Mouse (Mus musculus) c-Kit-negative CD71-positive TER-119-positive erythroid progenitor cells, embryonic 14.5 days (primary cell): ENCODE measurements at regions not wholly inside any gene's neighbourhood (a gene's known extent, or its start where the extent isn't known, plus 50 kb on each side); places are given as distances from the start of the nearest gene placed in this dataset.
A peak's percentile ranks its signal among the peaks of the same experiment; 100 is the strongest.
"Not testable (repeated sequence)": the region's sequence is repeated elsewhere in the genome, so short reads cannot be mapped to it uniquely, and the experiment has no call there.

Source experiments
- DNase-seq: peaks from one replicate; pipeline ENCODE4 v3.0.0-alpha.2; 2013; ENCODE audit warnings: low read depth, low spot score

DNA sequence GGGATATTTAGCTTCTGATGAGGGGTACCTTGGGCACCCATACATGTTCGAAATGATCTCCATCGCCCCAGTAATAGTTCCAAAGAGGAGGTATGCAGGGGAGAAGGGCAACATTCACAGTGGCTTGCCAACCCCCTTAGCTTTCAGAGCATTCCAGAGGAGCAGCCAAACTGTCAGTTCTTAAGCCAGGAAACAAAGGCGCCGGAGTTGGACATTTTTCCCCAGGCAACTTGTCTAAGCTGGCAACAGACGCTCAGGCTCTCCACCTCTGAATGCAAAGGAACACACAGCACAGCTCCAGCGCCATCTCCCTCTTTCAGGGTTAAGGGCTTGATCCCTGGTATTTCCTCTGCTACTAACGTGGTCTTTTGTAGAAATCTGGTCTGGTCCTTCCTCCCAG, 169.2 kb upstream of the Kit start:
- DNase-seq: no peak

GRCm38 (mm10) chr5:75407686-75408085, 167.0 kb upstream of the Kit start:
- no peak for DNase-seq

GRCm38 (mm10) chr5:75410240-75411186, 164.2 kb upstream of the Kit start:
- no peak for DNase-seq

GRCm38 (mm10) chr5:75419282-75419681, 155.4 kb upstream of the Kit start:
- DNase-seq: not testable (repeated sequence)

- DNase-seq: no peak
These were observed 141.8 kb upstream of the Kit start for GRCm38 (mm10) chr5:75432885-75433284.

DNA sequence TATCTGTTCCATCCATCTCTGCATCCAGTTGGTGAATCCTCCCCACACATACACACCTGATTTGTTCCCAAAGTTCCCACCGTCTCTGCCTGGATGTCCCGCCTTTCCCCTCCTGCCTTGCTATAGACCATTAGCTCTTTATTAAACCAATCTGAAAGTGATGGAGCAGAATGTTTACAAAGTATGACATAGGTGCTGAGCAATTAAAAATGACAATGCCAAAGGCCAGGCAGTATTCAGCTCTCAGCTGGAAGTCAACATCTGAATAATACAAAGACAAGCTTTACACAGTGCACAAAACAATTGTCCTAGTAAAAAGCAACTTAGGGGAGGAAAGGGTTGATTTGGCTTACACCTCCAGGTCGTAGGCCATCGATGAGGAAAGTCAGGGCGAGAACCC, 136.8 kb upstream of the Kit start:
- DNase-seq: no peak

DNA sequence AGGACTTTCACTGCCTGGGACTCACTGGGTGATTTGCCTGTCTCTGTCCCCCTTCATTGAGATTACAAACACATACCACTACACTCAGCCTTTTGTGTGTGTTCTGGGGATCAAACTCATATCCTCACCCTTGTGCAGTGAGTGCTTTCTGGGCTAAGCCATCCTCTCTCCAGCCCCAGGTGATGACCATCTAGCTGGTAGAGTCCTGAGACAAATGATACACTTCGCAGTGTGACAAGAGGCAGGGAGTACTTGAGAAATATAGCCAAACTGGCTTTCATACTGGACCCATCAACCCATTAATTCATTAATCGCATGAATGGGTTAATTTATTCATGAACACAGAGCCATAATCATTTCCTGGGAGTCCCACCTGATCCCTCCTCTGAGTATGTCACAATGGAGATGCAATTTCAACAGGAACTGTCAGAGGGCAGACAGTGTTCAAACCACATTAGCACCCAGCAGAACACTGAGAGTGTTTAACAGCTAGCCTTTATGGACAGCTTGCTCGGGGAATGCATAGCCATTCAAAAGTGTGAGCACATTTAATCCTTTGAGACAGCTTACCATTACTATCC, 130.6 kb upstream of the Kit start:
- no peak for DNase-seq

- no peak for DNase-seq
These were observed 128.3 kb upstream of the Kit start for GRCm38 (mm10) chr5:75446386-75446785.

DNA sequence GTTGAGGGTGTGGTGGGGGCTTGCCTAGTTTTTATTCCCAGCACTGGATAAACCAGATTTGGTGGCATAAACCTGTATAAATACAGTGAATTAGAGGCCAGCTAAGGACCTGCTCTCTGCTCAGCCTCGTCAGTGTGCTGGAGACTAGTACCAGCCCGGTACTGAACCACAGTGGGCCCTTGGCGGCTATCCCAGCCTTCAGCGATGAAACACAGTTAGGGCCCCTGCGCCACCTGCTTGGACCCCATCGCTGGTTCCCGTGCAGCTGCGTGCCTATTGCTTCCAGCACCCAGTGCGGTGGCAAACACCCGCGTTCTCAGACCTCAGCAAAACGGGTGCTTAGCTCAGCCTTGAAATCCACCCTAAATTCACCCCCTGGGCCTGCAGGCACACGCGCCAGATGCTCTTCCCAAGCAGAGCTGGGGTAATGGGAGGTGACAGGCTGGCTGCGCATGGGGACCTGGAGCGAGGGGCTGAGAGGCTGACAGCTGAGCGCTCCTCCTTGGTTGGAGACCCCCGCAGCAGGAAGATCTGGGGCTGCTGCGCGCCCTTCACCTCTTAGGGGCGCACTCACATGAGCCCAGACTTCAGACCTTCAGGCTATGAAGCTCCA, 124.7 kb upstream of the Kit start:
- DNase-seq: no peak

- no peak for DNase-seq
These were observed 124.2 kb upstream of the Kit start for GRCm38 (mm10) chr5:75450564-75450963.

DNA sequence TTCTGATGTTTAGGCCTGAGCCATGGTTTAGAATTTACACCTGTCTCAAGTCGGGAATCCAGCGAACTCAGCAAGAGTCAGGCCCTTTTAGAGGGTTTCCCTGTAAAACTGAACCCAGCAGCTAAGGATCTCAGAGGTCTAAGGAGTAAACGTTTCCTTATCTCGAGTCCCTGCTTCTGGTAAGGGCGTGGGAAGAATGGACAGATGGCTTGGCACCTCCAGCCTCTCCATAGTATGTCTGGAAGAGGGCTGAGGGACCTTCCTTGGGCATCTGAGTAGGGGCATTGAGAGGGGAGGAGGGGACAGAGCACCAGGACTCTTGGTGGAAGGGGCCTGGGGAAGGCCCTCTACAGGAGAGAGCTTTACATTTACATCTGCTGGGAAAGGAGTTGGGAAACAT, 123.6 kb upstream of the Kit start:
- DNase-seq: peak; percentile 1

GRCm38 (mm10) chr5:75451693-75452092, 123.0 kb upstream of the Kit start:
- DNase-seq: no peak

DNA sequence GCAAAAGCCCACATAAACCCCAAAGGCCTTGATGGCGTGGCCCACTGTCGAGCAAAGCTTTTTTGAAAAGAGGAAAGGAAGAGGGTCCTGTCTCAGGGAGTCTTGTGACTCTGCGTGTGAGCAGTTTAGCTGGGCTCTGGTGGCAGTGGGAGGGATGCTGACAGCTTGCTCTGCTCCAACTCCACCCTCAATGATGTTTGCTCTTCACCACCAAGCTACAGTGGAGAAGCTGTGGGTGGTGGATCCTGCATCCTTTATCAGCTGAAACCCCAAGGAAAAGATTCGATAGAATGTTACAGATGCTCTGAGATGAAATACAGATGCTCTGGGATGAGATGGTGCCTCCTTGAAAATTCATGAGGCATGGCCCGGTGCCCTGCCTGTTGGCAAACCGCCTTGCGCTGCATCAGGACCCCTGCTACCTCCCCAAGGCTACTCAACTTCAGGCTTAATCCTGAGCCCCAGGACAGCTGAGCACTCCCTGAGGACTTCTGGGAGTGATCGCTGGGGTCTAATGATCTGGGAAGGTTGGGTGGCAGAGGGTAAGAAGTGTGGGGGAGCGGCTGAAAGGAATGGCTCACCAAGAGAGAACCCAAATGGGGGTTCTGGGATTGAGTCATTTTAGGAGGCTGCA, 120.8 kb upstream of the Kit start:
- no peak for DNase-seq

DNA sequence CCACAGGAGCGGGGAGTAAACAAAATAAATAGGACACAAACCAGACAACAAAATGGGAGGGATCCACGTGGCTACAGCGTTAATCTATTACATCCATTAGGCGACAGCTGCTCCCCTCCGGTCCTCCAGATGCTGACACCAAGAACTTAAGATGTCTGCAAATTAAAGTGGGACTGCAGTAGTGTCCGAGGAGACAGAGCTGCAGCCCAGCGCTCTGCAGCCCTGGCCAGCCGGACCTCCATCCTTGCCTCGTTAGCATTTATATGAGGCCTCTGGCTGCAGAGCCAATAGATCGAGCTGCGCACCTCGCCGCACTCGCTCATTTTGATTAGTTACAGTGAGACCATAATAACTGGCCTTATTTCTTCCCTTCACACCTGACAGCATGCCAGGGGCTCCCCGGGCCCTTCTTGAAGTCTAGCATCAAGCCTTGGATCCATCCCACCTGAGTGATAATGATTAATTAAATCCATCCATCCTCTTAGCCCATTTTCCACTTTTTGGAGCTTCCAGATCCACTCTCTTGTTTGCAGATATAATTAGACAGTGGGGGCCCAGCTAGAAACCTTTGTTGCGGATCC, 119.7 kb upstream of the Kit start:
- no peak for DNase-seq

GRCm38 (mm10) chr5:75457403-75457802, 117.3 kb upstream of the Kit start:
- DNase-seq: no peak

GRCm38 (mm10) chr5:75458317-75458716, 116.4 kb upstream of the Kit start:
- DNase-seq: no peak

- DNase-seq: no peak
These were observed 114.9 kb upstream of the Kit start for GRCm38 (mm10) chr5:75459758-75460354.

DNA sequence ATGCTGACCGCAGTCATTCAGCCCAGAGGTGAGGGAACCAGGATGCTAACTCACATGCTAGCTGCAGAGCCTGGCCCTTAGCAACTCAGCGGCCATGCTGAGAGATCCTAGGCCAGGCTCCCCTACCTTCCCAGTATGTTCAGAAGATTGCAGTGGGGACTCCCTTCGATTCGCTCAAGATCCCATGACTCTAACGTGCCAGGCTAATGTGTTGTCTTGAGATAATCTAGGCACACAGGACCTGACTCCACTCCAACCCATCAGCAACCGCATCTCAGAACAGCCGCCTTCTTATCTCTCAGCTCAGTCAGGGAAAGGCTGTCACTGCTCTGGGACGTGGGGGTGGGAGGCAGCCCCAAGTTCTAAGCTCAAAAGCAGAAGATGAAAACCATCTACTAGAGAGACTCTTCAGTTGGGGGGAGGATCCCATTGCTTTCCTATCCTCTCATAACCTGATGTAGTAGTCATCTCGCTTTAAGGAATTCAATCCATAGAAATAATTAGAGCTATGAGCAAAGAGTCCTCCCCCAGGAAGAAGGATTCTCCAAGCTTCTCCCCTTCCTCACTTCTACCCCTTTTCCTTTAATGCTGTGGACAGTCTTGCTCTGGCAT, 114.2 kb upstream of the Kit start:
- peak; percentile 8 for DNase-seq

DNA sequence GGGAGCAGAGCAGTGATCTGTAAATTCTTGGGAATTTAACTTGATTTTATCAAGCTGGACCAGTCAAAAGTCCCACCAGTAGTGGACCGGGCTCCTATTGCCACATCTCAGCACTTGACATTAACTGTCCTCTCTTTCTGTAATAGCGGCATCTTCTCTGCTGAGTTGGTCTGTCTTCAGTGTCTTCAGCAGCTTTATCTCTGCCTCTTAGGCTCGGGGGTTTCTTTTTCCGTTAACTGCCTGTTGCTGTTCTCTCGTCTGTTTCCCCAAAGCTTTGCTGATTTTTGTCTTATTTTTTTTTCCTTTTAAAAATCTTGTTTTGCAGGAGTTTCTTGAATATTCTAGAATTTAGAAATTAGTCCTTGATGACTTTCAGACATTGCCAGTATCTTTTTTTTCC, 113.3 kb upstream of the Kit start:
- DNase-seq: no peak

GRCm38 (mm10) chr5:75463591-75463990, 111.1 kb upstream of the Kit start:
- DNase-seq: no peak

DNA sequence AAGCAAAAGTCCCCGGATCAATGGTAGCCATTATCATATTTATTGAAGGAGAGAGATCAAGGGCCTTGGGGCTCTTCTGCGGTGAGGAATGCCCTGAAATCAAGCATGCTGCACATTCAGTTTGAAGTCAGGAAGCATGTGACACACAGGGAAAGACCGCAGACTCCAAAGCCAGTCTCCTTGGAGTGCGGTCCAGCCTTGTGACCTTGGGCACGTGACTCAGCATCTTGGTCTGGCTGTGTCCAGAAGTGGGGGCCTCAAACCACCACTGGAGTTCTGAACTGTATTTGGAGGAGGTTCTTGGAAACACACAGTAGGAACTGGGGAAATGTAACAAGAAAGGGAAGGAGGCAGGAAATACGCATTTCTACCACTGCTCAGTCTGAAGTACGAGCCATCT, 109.0 kb upstream of the Kit start:
- DNase-seq: no peak
